Mouse (Mus musculus) heart, embryonic 10.5 days (tissue): Measurements from ENCODE around the gene Pcdh9. TPM values are rescaled to one million over a fixed set of nuclear protein-coding genes. Genes with fewer than 3 reads are reported as not detected.

Source experiments
- DNase-seq: peaks from one replicate; pipeline ENCODE4 v3.0.0-alpha.2; 2017; ENCODE audit warnings: low spot score
- H3K27ac ChIP-seq: fragments of 300-500 bp; sonication (generic); 2 replicates; pipeline ENCODE4 v1.5.1; 2016; ENCODE audit warnings: mild to moderate bottlenecking
- H3K27me3 ChIP-seq: fragments of 300-500 bp; sonication (generic); 2 replicates; pipeline ENCODE4 v1.6.1; 2016; ENCODE audit warnings: mild to moderate bottlenecking; ENCODE audit not compliant: poor library complexity, insufficient read depth, severe bottlenecking
- H3K36me3 ChIP-seq: fragments of 300-500 bp; sonication (generic); 2 replicates; pipeline ENCODE4 v1.6.1; 2016; ENCODE audit warnings: mild to moderate bottlenecking, moderate library complexity
- H3K4me1 ChIP-seq: fragments of 300-500 bp; sonication (generic); 2 replicates; pipeline ENCODE4 v1.6.1; 2016; ENCODE audit warnings: mild to moderate bottlenecking
- H3K4me3 ChIP-seq: fragments of 300-500 bp; sonication (generic); 2 replicates; pipeline ENCODE4 v1.5.1; 2016; ENCODE audit warnings: mild to moderate bottlenecking, moderate library complexity
- H3K9me3 ChIP-seq: fragments of 300-500 bp; sonication (generic); 2 replicates; pipeline ENCODE4 v1.6.1; 2016; ENCODE audit warnings: mild to moderate bottlenecking, moderate library complexity
- WGBS: fragments of 180-500 bp; shearing (Covaris S2); methylation state at CpG from one replicate; pipeline ENCODE4 v1.1.7; 2016; 5-methylcytosine and 5-hydroxymethylcytosine counted together
- polyA plus RNA-seq: library from polyadenylated mRNA; unstranded; fragments of >200 nt; fragmentation: Nextera tagmentation; extraction: Ambion mirVana; gene quantifications from 2 replicates; pipeline ENCODE4 v1.2.1, GENCODE M21; 2016

Pcdh9 gene
- polyA plus RNA-seq, 1 experiment from 2014 or later, result 3.4 TPM

DNA sequence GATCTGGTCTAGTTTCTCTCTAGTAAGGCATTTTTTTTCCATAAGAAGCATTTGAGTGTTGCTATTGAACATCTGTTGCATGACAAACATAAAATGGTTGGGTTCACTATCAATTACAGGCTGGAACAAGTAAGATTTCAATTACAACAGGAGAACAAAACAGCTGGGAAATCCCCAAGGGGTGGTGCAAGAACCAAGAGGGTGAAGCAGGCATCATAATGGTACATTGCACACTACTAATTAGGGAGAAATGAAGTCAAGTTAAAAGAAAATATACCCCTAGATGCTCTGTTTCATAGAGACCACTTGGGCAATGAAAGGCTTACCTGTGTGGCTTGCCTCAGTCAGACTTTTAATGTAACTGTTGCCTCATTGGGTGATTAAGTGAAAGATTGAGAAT, 384.4 kb downstream of the Pcdh9 start:
- Histone ChIP-seq H3K27ac (no peak overlapping the region), H3K9me3 (no peaks in the 10 kb centered on the region), H3K4me3 (no peak overlapping the region), H3K36me3 (no peaks in the 10 kb centered on the region), H3K4me1 (no peaks in the 10 kb centered on the region), H3K27me3 (no peaks in the 10 kb centered on the region)
- no peak for DNase-seq

- no peaks in the 10 kb centered on the region for H3K27me3 ChIP-seq
- no peak for DNase-seq
- H3K4me1 ChIP-seq, result 0 out of 2 replicates have a peak, but pooled peaks cover 5% of the 10 kb centered on the region
- no peak overlapping the region for H3K27ac ChIP-seq
- H3K9me3 ChIP-seq, result no peaks in the 10 kb centered on the region
- 45% methylated on average over 13 of the region's 13 CpGs for WGBS
- H3K4me3 ChIP-seq, result no peak overlapping the region
- H3K36me3 ChIP-seq, result no peaks in the 10 kb centered on the region
Measured at GRCm38 (mm10) chr14:93498813-93499690, 391.4 kb downstream of the Pcdh9 start.

- no peaks in the 10 kb centered on the region for H3K36me3 ChIP-seq
- no peaks in the 10 kb centered on the region for H3K27me3 ChIP-seq
- H3K9me3 ChIP-seq, result no peaks in the 10 kb centered on the region
- H3K4me3 ChIP-seq, result no peak overlapping the region
- no peak overlapping the region for H3K27ac ChIP-seq
- no peak for DNase-seq
- H3K4me1 ChIP-seq, result no peaks in the 10 kb centered on the region
- 72% methylated on average over 2 of the region's 2 CpGs for WGBS
Measured at GRCm38 (mm10) chr14:93474991-93475390, 415.5 kb downstream of the Pcdh9 start.

DNA sequence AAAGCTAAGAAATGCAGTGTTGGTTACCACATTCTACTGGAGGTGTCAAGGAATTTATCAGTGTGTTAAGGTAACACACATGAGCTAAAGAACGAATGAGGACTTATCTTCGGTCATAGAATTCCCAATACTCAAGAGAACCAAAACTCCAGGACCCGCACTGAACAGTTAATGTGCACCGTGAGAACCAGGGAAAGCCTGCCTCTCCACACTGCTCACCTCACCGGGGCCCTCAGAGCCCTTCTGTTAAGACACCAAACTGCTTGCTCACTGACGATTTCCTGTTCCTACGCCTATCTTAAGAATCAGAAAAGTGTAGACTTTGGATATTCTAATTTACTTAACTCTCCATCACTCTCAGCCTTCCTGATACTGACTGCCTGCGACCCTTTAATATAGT, 418.0 kb downstream of the Pcdh9 start:
- Histone ChIP-seq H3K9me3 (no peaks in the 10 kb centered on the region), H3K27ac (no peak overlapping the region)
- 83% methylated on average over 8 of the region's 8 CpGs for WGBS

GRCm38 (mm10) chr14:93463360-93463892, 427.1 kb downstream of the Pcdh9 start:
- no peaks in the 10 kb centered on the region for H3K9me3 ChIP-seq
- no peaks in the 10 kb centered on the region for H3K27me3 ChIP-seq
- no peak overlapping the region for H3K4me3 ChIP-seq
- H3K4me1 ChIP-seq, result no peaks in the 10 kb centered on the region
- WGBS, result 85% methylated on average over 4 of the region's 4 CpGs
- H3K27ac ChIP-seq, result no peak overlapping the region
- no peaks in the 10 kb centered on the region for H3K36me3 ChIP-seq
- no peak for DNase-seq

More for the DNA sequence above, 418.0 kb downstream of the Pcdh9 start:
- DNase-seq, result no peak
- Histone ChIP-seq H3K27me3 (no peaks in the 10 kb centered on the region), H3K36me3 (no peaks in the 10 kb centered on the region), H3K4me1 (no peaks in the 10 kb centered on the region), H3K4me3 (no peak overlapping the region)

GRCm38 (mm10) chr14:93450930-93451665, 439.4 kb downstream of the Pcdh9 start:
- Histone ChIP-seq H3K9me3 (no peaks in the 10 kb centered on the region), H3K4me3 (no peak overlapping the region), H3K27ac (no peak overlapping the region), H3K27me3 (no peaks in the 10 kb centered on the region), H3K4me1 (no peaks in the 10 kb centered on the region), H3K36me3 (no peaks in the 10 kb centered on the region)
- DNase-seq, result no peak
- WGBS, result 85% methylated on average over 5 of the region's 5 CpGs

- WGBS, result 89% methylated on average over 2 of the region's 2 CpGs
- Histone ChIP-seq H3K4me1 (no peaks in the 10 kb centered on the region), H3K9me3 (no peaks in the 10 kb centered on the region), H3K27ac (no peak overlapping the region), H3K27me3 (no peaks in the 10 kb centered on the region), H3K36me3 (no peaks in the 10 kb centered on the region), H3K4me3 (no peak overlapping the region)
- DNase-seq, result no peak
Measured at GRCm38 (mm10) chr14:93441852-93442251, 448.6 kb downstream of the Pcdh9 start.

- 26% methylated on average over 1 of the region's 1 CpGs for WGBS
- no peak for DNase-seq
- Histone ChIP-seq H3K4me3 (no peak overlapping the region), H3K36me3 (no peaks in the 10 kb centered on the region), H3K9me3 (no peaks in the 10 kb centered on the region), H3K27me3 (no peaks in the 10 kb centered on the region), H3K27ac (no peak overlapping the region), H3K4me1 (no peaks in the 10 kb centered on the region)
Measured at GRCm38 (mm10) chr14:93437226-93437625, 453.3 kb downstream of the Pcdh9 start.

- no peak for DNase-seq
- no peak overlapping the region for H3K27ac ChIP-seq
- H3K4me3 ChIP-seq, result no peak overlapping the region
- H3K4me1 ChIP-seq, result no peaks in the 10 kb centered on the region
- H3K36me3 ChIP-seq, result no peaks in the 10 kb centered on the region
- no peaks in the 10 kb centered on the region for H3K27me3 ChIP-seq
- H3K9me3 ChIP-seq, result no peaks in the 10 kb centered on the region
- 63% methylated on average over 3 of the region's 3 CpGs for WGBS
Measured at GRCm38 (mm10) chr14:93416752-93417151, 473.7 kb downstream of the Pcdh9 start.

DNA sequence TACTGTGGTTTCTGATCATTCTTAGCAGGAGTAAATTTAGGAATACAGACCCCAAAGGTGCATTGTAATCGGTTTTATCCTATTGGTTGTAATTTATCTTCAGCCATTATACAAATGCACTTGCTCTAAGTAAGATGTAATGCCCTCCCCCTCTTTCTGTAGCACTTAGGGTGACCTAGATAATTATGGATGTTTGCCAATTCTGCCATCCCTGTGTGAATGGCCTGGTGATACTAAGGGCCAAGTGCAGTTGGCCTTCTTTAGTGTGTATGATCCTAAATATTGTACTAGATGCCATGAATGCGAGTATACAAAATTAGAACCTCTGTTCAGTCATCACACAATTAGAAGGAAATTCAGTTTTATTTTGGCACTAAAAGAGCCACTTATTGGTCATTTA, 475.0 kb downstream of the Pcdh9 start:
- no peaks in the 10 kb centered on the region for H3K4me1 ChIP-seq
- H3K4me3 ChIP-seq, result no peak overlapping the region
- no peak for DNase-seq
- no peaks in the 10 kb centered on the region for H3K36me3 ChIP-seq
- H3K9me3 ChIP-seq, result no peaks in the 10 kb centered on the region
- WGBS, result 73% methylated on average over 2 of the region's 2 CpGs
- H3K27me3 ChIP-seq, result no peaks in the 10 kb centered on the region
- H3K27ac ChIP-seq, result no peak overlapping the region

GRCm38 (mm10) chr14:93409314-93409713, 481.2 kb downstream of the Pcdh9 start:
- H3K36me3 ChIP-seq, result no peaks in the 10 kb centered on the region
- no peaks in the 10 kb centered on the region for H3K4me1 ChIP-seq
- DNase-seq, result no peak
- no peak overlapping the region for H3K27ac ChIP-seq
- H3K4me3 ChIP-seq, result no peak overlapping the region
- H3K9me3 ChIP-seq, result no peaks in the 10 kb centered on the region
- H3K27me3 ChIP-seq, result no peaks in the 10 kb centered on the region
- WGBS, result 71% methylated on average over 1 of the region's 1 CpGs

DNA sequence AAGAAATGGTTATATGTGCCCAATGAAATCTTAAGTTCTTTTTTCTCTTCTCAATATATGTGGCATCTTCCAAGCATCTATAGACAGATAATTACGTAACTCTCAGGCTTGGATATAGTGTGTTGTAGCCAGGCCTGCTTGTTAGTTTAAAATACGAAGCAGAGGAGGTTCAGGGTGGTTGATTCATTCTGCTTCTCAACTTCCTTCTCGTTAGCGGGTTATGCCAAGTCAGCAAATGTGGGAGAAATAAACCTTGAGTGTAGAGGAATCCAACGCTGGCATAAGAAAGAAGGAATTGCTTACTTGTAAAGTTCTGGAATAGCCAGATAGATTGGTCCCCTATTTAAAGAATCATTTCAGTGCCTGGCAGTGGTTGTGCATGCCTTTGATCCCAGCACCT, 482.7 kb downstream of the Pcdh9 start:
- 88% methylated on average over 5 of the region's 5 CpGs for WGBS
- Histone ChIP-seq H3K9me3 (no peaks in the 10 kb centered on the region), H3K27me3 (no peaks in the 10 kb centered on the region)

DNA sequence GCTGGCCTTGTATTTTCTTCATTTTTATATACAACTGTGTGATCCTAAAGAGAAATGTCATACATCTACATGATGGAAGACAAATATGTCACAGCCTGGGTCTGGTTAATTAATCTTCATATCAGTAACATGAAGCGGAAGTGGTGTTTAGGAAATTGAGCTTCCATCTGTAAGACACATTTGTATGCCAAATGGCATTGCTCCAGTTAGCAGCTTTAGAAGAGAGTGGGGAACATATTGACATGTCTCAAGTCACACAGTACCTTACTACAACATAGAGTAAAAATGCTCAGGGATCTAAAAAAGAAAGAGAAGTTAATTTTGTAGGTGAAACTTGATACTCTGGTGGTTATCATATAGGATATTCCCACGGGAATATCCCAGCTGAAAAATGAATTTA, 505.4 kb downstream of the Pcdh9 start:
- WGBS, result 82% methylated on average over 2 of the region's 2 CpGs
- H3K27me3 ChIP-seq, result no peaks in the 10 kb centered on the region
- no peaks in the 10 kb centered on the region for H3K4me1 ChIP-seq
- H3K9me3 ChIP-seq, result no peaks in the 10 kb centered on the region
- H3K4me3 ChIP-seq, result no peak overlapping the region
- no peak overlapping the region for H3K27ac ChIP-seq
- no peak for DNase-seq
- no peaks in the 10 kb centered on the region for H3K36me3 ChIP-seq

More for the DNA sequence above, 482.7 kb downstream of the Pcdh9 start:
- Histone ChIP-seq H3K4me1 (no peaks in the 10 kb centered on the region), H3K36me3 (no peaks in the 10 kb centered on the region), H3K27ac (no peak overlapping the region), H3K4me3 (no peak overlapping the region)
- DNase-seq, result no peak
